Mouse (Mus musculus) induced T-regulatory cell, adult 2 months (primary cell): Measurements from ENCODE around the gene AC134908.4.
A peak's percentile ranks its signal among the peaks of the same experiment; 100 is the strongest.
"Not testable (repeated sequence)": the region's sequence is repeated elsewhere in the genome, so short reads cannot be mapped to it uniquely, and the experiment has no call there.

Experiments
- DNase-seq: peaks from one replicate; pipeline ENCODE4 v3.0.0-alpha.2; 2012; ENCODE audit warnings: low read depth

Gene AC134908.4

GRCm38 (mm10) chr17:25775318-25776062, 20.0 kb downstream of the AC134908.4 start:
- no peak for DNase-seq

- DNase-seq: peak; percentile 99
Measured at GRCm38 (mm10) chr17:25773549-25774120, 21.8 kb downstream of the AC134908.4 start, which contains the start of gene Narfl. Gene Narfl (plus strand): TSS chr17:25773776.

GRCm38 (mm10) chr17:25769331-25769730, 26.1 kb downstream of the AC134908.4 start:
- no peak for DNase-seq

- no peak for DNase-seq
Measured at GRCm38 (mm10) chr17:25765886-25766285, 29.6 kb downstream of the AC134908.4 start.

GRCm38 (mm10) chr17:25762591-25762990, 32.9 kb downstream of the AC134908.4 start:
- no peak for DNase-seq

- DNase-seq: no peak
Measured at GRCm38 (mm10) chr17:25761561-25761970, 33.9 kb downstream of the AC134908.4 start.

- no peak for DNase-seq
Measured at GRCm38 (mm10) chr17:25760148-25760547, 35.3 kb downstream of the AC134908.4 start.

- DNase-seq: no peak
Measured at GRCm38 (mm10) chr17:25757691-25758090, 37.8 kb downstream of the AC134908.4 start.

- DNase-seq: no peak
Measured at GRCm38 (mm10) chr17:25756378-25757242, 38.8 kb downstream of the AC134908.4 start.

- no peak for DNase-seq
Measured at GRCm38 (mm10) chr17:25755627-25756377, 39.7 kb downstream of the AC134908.4 start.

- DNase-seq: no peak
Measured at GRCm38 (mm10) chr17:25755086-25755485, 40.4 kb downstream of the AC134908.4 start.

- DNase-seq: no peak
Measured at GRCm38 (mm10) chr17:25754241-25754640, 41.2 kb downstream of the AC134908.4 start, which contains the start of gene Msln. Gene Msln (minus strand): TSS chr17:25754378.

- DNase-seq: no peak
Measured at GRCm38 (mm10) chr17:25751446-25751845, 44.0 kb downstream of the AC134908.4 start.

GRCm38 (mm10) chr17:25749314-25749713, 46.1 kb downstream of the AC134908.4 start:
- no peak for DNase-seq

GRCm38 (mm10) chr17:25748238-25748637, 47.2 kb downstream of the AC134908.4 start:
- no peak for DNase-seq

GRCm38 (mm10) chr17:25744311-25744710, 51.1 kb downstream of the AC134908.4 start:
- DNase-seq: no peak

- no peak for DNase-seq
Measured at GRCm38 (mm10) chr17:25743831-25744230, 51.6 kb downstream of the AC134908.4 start.

- not testable (repeated sequence) for DNase-seq
Measured at GRCm38 (mm10) chr17:25741471-25741870, 54.0 kb downstream of the AC134908.4 start.
